24 mouse cellular contexts compared by ENCODE assay signal in genomic region chr13:100890457-100890856, GRCm38 (mm10). TPM values are rescaled to one million over a fixed set of nuclear protein-coding genes. Genes with fewer than 3 reads are reported as not detected.
DNase-seq lines count a peak whose midpoint lies in the region; ATAC-seq lines count a peak whose summit lies in the region.
"Had no signal": no experiment of that assay in that cellular context is flagged by ENCODE, and none has a peak within 500 bp of the region (broad histone marks: within the 10 kb centered on the region; RNA-seq: fewer than 3 reads in every experiment).

No protein-coding gene starts in this region.

- no peak for DNase-seq in frontal cortex, postnatal 10 days (ENCODE audit: low spot score in 2 of 2)
- peak; percentile 26 for DNase-seq in layer of hippocampus, adult 9-11 months
- no peak for DNase-seq in layer of hippocampus, postnatal 36 days
- DNase-seq in right cerebral cortex, adult 2 months (ENCODE audit: low spot score in 2 of 2) = peak; percentile 45 to 47
- no peak for DNase-seq in right cerebral cortex, postnatal 4 days
- no peak for DNase-seq in lung, postnatal 36 days
- DNase-seq in retina, postnatal 1 day = no peak
- DNase-seq: adrenal gland, adult 2 months; adrenal gland, postnatal 36 days; cerebellum, adult 8-10 months; cerebellum, postnatal 25 days; gastrocnemius, postnatal 14 days; kidney, adult 2 months; kidney, postnatal 36 days; liver, postnatal 0 days; thymus, adult 2 months had no signal

- peak; percentile 69 for ATAC-seq in frontal cortex, adult (ENCODE audit: low TSS enrichment)
- ATAC-seq: activated CD4-positive, CD25-positive, alpha-beta regulatory T cell, adult 4 months; forebrain, embryonic 13.5 days; hindbrain, postnatal 0 days; intestine, embryonic 15.5 days; liver, embryonic 12.5 days; liver, postnatal 0 days; lung, postnatal 0 days; midbrain, embryonic 15.5 days had no signal

RNA-seq across cellular contexts. Expression of gene Slc30a5, which starts 57.2 kb away (rescaled TPM):
- total RNA-seq in layer of hippocampus, postnatal 36 days (2021) = 10 to 100 TPM; 39.9 to 40.7 TPM

Comparison
In these comparisons a context has a peak if more than half of its experiments do, and no peak if none do; other contexts are left out.
1. DNase-seq: peak in layer of hippocampus, adult 9-11 months (single experiment) and right cerebral cortex, adult 2 months (2 of 2); none in frontal cortex, postnatal 10 days (0 of 2), layer of hippocampus, postnatal 36 days (0 of 2), right cerebral cortex, postnatal 4 days (single experiment), lung, postnatal 36 days (single experiment) and retina, postnatal 1 day (single experiment).